Mouse (Mus musculus): Measurements from ENCODE around the gene Ifrd2.
"Not testable (repeated sequence)": the region's sequence is repeated elsewhere in the genome, so short reads cannot be mapped to it uniquely, and the experiment has no call there.

- peak; percentile 38; the same call in 1 of the 2 replicates for TF ChIP-seq ZNF384 (IDR thresholded peaks at IDR 0.05; ENCODE audit: low read depth, low read length)
- not testable (repeated sequence) for TF ChIP-seq HCFC1 (IDR thresholded peaks at IDR 0.05; ENCODE audit: borderline replicate concordance, insufficient read depth, low read length)
Measured at GRCm38 (mm10) chr9:107573774-107574173, 13.7 kb upstream of the Ifrd2 start.

Data from ES-E14 (cell line).